Mouse (Mus musculus): ENCODE measurements around the gene Rnf227.
"Not testable (repeated sequence)": the region's sequence is repeated elsewhere in the genome, so short reads cannot be mapped to it uniquely, and the experiment has no call there.

Gene Rnf227

DNA sequence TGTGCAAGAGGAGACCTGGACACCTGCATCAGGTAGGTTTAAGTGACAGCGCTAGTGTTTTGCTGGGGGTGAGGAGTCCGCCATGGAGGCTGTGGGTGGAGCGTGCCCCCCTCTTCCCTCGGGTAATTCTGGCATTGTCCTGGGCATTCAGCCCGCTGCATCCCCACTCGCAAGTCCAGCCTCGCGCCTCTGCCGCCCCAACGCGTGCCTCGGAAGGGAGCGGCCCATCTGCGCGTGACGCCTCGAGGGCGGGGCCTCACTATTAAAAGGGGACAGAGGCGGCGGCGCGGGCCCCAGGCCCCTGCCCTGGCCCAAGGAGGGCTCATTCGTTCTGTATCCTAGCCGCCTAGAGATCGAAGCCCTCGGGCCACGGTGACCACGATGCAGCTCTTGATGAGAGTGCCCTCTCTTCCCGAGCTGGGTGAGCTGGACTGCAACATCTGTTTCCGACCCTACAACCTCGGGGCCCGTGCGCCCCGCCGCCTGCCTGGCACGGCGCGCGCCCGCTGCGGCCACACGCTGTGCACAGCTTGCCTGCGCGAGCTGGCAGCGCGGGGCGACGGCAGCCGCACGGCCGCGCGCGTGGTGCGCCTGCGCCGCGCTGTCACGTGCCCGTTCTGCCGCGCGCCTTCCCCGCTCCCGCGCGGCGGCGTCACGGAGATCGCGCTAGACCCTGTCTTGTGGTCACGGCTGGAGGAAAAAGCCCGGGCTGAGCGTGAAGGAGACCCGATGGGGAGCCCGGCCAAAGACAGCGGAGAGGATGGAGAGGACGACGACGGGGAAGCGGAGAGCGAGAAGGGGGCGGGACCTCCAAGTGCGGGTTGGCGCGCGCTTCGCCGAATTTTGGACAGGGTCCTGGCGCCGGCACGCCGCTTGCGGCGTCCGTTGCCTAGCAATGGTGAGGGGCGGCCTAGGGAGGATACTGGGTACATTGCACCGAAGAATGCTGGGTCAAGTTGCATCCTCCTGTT lies at the start of gene Rnf227:
Rnf227 (plus strand) TSS at position 301 of the 971 bp plus-strand sequence.
- DNase-seq = peak; percentile 97

DNA sequence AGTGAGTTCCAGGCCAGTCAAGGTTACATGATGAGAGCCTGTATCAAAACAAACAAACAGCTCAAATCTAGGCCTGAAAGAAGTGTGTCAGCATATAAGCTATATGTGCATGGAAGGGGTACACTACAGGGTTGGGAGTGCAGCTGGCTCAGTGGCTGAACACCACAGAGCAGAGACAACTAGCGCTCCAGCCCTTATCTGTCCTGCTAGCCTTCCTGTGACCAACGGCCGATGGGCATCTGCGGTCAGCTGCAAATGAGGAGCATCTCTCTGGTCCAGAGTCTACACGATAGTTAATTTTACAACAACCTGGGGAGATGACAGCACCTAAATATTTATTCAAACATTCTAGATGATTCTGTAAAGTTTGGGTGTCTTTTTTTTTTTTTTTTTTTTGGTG lies 49.1 kb upstream of the Rnf227 start:
- DNase-seq = peak; percentile 72

DNA sequence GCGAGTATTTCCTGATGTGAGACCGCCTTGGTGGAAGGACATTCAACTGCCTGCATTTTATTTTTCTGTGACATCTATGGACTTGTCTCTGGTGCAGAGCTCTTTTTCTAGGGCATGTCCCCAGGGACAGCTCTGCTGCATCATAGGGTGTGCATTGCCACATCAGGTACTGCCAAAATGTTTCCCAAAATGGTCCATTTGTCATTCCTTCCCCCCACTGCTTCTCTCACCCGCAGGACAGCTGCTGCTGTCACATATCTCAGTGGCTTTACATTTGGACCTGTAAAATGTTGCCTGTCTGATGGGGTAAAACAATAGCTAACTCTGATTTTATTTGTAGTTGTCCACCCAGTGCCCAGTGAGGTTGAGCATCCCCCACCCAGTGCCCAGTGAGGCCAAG lies 45.0 kb upstream of the Rnf227 start:
- DNase-seq = peak; percentile 90

DNA sequence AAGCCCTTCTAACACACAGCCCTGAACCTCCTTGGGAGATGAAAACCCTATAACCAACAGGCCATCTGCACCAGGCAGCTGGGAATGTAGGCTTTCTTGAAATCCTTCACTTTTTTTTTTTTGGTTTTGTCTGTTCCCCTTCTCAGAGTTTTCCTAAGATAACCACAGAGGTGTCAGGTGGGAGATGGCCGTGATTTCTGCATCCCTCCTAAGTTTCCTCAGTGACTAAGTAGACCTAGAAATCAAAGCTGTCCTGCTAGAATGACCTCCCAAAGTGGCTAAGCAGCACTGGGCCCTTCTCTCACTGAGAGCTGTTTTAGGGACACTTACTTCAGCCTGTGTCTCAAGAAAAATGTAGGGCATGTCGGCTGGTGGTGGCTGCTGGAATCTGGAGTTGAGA lies 42.5 kb upstream of the Rnf227 start:
- no peak for DNase-seq

DNA sequence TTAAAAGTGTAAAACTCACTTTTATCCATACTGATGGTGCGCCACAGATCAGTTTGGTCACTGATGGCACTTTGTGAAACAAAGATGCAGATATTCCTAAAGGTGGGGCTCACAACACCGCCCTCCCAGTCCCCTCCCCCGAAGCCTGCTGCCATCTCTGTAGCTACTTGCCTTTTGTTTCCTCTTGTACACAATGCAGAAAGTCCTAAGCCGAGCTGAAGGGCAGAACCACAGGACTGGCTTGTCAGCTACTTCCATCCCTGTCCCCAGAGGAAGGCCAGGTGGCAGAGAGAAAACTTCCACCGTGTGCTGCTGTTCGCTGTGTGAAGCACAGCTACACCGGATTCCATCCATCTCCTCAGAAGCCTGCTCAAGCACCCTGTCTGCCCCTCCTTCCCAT lies 42.0 kb upstream of the Rnf227 start:
- DNase-seq = no peak

DNA sequence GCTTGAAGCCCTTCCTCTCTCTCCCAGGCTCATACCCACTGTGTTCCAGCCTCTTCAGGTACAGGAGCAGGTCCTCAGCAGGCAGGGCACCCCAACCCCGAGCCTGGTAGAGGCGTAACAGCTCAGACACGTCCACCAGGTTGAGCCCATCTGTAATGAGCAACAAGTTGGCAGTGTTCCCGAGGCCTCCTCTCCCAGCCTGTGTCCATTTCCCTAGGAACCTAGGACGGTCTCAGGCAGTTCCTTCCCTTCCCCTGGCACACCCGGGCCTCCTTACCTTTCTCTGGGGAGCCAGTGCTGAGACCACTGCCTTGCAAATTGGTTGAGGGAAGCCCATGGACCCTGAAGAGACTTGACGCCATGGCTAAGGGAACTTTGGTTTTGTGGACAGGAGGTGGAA lies 37.4 kb upstream of the Rnf227 start:
- peak; percentile 79 for DNase-seq

DNA sequence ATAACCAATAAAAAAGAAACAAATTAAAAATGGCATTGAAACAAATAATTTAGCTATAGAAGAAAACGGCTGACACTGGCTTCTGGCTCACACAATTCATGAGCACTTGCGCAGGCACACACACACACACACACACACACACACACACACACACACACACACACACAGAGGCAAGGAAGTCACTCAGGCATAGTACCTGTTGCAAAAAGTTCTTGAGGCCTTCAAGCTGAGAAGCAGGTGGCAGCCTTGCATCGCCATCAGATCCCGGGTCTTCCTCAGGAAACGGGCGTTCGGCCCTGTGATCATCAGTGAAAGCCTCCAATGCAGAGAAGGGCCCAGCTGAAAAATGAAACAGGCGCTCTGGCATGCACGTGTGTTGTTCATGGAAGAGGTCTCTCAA lies 35.0 kb upstream of the Rnf227 start:
- peak; percentile 83 for DNase-seq

DNA sequence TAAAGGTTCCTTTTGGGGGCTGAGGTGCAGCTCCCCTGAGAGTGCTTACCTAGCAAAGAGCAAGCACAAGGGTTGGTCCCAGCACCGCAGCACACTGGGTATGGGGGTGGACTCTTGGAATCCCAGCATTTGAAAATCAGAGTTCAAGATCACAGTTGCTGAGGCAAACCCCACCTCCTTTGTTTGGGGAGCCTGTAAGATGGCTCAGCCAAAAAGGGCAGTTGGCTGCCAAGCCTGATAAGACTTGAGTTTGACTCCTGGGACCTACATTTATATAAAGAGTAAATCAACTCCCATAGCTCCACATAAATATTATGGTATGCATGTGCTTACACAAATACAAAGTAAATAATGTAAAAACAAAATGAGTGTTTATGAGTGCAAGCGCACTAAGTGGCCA lies 34.2 kb upstream of the Rnf227 start:
- no peak for DNase-seq

DNA sequence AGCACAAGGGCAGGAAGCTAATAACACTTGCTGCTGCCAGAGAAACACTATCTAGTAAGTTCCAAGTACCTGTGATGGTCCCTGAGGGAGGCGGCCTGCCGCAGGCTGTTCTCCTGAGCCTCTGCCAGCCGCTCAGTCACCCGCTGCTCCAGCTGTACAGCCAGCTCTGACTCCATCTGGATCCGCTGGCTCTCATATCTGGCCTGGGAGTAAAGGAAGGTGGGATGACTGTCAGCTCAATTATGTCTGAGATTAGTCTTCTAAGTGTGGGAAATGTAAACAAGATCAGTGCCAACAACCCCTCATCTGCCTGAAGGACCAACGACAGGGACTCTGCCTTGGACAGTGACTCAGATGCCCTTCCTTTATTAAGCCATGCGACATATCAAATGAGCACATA lies 29.0 kb upstream of the Rnf227 start:
- DNase-seq = peak; percentile 94

DNA sequence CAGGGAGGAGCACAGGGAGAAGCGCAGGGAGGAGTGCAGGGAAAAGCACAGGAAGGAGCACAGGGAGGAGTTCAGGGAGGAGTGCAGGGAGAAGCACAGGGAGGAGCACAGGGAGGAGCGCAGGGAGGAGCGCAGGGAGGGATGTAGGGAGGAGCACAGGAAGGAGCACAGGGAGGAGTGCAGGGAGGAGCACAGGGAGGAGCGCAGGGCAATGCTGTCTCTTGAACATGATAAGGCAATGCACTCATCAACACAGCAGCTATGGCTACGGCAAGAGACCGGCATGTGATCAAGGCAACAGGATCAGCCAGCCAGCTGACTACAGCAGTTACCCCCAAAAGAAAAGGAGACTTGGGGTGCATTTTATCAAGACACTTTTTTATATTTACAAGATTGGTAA lies 23.9 kb upstream of the Rnf227 start:
- no peak for DNase-seq

DNA sequence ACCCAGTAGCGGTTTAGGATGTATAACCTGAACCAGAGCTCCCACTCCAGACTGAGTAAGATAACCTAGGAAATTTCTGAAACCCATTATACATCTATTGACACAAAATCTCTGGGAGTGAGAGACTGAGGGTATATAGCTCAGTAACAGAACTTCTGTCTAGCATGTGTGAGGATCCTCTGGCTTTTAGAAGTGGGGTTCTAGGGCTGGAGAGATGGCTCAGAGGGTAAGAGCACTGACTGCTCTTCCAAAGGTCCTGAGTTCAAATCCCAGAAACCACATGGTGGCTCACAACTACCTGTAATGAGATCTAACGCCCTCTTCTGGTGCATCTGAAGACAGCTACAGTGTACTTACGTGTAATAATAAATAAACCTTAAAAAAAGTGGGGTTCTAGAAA lies 22.3 kb upstream of the Rnf227 start:
- not testable (repeated sequence) for DNase-seq

DNA sequence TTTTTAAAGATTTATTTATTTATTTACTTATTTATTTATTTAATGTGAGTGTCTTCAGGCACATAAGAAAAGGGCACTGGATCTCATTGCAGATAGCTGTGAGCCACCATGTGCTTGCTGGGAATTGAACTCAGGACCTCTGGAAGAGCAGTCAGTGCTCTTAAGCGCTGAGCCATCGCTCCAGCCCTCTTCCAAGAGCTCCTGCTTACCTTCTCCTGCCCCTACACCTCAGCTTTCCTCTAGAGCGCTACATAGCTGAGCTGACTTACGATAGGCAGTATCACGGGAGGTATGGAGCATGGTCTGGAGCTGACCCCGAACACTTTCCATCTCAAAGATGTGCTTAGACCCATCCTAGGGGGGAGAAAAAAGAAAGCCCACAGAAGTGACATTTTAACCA lies 18.7 kb upstream of the Rnf227 start:
- DNase-seq = peak; percentile 86

DNA sequence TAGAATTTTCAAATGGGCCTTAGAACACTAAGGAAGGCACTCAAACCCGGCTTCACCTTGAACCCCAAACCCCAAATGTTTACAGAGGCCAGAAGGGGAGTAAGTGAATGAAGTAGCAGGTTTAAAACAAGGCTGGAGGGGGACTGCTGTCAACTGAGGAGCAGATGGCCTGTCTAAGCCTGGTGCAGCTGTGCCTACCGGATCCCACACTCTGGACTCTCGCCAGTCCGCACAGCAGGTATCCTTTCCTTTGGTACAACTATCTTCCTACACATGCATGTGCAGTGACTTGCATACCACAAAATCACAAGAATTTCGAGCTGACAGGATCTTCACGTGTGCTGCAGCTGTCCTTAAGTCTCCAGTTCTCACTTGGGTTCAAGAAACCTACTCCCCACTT lies 18.3 kb upstream of the Rnf227 start:
- peak; percentile 88 for DNase-seq

DNA sequence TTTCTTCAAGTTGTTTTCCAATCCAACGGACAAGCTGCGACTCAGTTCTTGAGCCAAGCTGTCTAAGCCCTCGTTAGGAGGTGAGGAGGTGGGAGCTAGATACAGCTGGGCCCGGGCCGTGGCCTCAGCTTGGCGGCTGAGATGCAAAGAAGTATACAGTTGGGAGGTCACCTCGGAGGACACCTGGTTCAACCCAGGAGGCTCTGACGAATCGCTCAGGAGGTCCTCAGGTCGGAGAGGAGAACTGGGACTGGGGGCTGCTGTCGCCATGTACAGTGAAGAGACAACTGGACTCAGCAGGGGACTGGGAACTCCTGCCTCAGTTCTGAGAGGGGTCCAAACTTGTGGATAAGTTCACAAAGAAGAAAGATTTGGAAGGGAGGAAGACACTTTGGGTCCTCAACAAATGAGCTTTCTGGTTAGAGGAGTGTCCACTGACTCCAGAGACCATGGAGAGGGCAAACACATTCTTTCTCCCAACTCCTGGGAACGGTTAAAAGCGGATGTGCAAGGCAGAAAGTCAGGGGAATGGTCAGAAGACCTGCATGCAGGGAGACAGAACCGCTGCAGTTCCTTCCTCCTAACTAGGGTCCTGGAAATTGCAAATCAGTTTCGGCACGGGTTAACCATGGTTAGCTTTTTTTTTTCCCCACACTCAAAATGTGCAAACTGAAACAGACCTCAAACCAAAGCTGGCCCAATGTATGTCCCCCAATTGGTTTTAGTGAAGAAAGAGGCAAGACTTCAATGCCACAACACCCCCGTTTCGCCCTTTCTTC lies 17.4 kb upstream of the Rnf227 start:
- DNase-seq = peak; percentile 92

DNA sequence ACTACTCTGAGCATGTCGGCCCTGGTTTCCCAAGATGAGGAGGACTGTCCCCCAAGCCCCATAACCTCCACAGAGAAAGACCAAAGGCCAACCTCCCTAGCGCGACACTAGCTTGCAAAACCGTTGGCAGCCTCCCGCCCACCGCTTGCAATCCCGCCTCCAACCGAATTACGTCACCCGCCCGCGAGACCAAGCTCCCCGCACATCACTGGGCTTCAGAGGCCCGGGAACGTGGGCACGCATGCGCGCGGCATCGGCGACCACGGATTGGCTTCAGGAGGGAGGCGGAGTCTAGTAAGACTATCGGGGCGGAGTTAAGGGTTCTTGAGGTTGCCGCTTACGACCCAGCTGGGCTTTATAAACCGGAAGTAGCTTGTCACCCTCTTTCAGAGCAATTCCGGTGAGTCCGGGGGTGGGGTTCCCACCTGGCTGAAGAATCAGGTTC lies 16.6 kb upstream of the Rnf227 start, which contains the start of the genes Cntrob and Trappc1:
Cntrob (minus strand) TSS at position 109 of the 445 bp plus-strand sequence.
Trappc1 (plus strand) TSS at position 314 of the 445 bp plus-strand sequence.
- DNase-seq = peak; percentile 100

DNA sequence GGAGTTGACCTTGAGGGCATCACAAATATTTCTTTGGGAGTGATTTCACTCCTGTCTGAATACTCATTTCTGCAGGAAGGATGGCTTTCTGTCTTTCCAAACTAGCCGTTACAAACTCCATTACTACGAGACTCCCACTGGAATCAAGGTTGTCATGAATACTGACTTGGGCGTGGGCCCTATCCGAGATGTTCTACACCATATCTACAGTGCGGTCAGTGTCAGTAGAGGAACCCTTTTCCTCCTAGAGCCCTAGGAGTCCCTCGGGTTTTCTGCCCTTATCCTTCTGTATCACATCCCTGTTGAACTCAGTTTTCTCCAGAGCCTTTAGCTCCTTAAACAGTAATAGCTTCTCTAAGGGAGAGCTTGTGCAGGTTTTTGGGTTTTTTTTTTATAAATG lies 15.5 kb upstream of the Rnf227 start:
- DNase-seq = peak; percentile 83

DNA sequence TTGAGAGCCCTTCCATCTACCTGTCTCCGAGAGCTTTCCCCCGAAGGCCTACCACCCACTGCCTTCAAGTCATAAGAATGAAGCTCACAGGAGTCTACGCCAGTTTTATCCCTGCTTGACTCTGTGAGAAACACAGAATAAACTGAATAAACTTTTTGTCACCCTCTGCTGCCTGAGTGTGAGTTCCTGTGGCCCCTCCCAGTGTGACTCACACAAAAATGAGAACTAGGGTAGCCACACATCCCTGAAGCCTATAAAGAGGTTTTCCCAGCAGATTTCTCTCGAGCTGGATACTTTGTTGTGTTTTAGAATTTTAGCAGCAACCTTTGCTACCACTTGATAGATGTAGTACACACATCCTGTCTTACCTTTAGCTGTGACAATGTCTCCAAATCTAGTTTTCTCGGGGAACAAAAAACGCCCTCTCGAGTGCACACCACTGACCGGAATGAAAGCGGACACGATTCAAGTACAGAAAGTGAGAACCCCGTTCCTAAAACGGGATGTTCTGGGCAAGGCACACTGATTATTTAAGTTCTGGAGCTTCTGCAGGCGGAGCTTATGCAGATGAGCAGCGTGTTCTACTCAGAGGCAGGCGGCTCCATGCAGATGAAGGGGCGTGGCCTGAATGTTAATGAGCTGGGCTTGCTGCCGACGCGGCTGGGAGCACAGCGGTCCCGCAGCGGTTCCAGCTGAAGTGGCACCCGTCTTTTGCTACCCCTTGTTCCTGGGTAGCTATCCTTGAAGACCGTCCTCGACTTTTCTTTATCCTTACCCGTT lies 14.4 kb upstream of the Rnf227 start, which contains the start of gene Kcnab3:
Kcnab3 (plus strand) TSS at position 631 of the 780 bp plus-strand sequence.
- DNase-seq = peak; percentile 99

DNA sequence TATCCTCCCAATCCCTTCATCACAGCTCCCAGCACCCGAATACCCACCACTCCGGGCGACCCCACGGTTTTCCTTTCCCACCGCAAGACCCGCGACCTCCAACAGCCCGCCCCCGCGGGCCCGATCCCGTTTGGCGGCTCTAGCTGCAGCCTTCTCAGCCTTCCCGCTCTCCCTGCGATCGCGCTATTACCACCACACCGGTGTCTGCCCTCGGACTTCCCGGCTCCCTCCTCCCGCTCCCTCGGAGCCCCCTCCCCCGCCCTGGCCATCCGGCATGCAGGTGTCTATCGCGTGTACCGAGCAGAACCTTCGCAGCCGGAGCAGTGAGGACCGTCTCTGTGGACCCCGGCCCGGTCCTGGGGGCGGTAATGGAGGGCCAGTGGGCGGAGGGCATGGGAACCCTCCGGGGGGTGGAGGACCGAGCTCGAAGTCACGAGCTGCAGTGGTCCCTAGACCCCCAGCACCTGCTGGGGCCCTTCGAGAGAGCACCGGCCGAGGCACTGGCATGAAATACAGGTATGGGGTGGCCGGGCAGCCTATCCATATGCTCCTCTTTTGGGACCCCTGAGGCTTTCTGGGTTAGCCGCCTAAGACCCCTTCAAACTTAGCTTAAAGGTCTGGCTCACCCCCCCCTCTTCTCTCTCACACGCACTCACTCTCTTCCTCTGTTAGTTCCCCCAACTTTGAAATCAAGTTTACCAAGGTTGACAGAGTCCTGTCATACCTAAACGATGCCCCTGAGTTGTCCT lies 13.7 kb upstream of the Rnf227 start:
- DNase-seq = peak; percentile 94

DNA sequence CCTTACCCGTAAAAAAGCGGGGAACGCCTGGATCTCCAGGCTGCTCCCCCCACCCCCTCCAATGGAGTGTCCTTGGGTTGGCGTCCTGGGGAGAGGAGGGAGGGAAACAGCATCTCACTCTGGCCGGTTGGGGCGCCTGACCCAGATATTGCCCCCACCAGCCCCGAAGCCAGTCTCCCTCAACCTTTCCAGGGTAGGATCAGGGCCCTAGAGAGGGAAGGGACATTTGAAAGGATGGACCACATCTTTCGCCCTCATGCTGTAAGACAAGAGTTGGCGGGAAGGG lies 13.2 kb upstream of the Rnf227 start:
- DNase-seq = peak; percentile 91

DNA sequence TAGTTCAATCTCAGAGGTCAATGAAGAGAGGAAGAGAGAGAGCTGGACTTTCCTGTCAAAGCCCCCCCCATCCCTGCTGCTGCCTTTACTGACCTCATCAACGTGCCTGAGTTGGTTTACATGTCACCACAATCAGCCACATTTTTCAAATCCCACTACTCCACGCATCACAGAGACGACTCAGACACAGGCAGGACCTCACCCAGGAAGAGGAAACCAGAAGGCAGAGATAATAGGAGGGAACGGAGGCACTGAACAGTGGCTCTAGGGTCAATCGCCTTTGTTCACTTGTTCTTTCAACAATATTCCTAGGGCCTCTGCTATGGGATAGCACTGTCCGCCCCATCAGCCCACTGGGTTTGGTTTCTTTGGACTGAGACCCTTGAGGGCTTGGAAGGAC lies 12.6 kb upstream of the Rnf227 start:
- DNase-seq = no peak

DNA sequence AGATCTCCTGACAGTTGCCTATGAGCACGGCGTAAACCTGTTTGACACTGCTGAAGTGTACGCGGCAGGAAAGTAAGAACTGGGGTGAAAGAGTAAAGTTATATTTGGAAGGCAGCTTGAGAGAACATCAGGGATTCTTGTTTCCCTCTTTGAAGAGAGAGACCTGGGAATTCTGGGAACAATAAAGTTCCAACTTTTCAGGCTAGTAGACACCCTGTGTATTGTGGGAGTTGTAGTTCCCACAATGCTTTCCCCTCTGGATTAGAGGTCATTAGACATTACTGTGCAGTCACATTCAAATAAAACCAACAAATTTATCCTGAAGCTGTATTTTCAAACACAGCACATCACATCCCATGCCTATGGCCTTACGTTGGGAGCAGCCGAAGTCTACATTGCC lies 11.7 kb upstream of the Rnf227 start:
- DNase-seq = no peak

DNA sequence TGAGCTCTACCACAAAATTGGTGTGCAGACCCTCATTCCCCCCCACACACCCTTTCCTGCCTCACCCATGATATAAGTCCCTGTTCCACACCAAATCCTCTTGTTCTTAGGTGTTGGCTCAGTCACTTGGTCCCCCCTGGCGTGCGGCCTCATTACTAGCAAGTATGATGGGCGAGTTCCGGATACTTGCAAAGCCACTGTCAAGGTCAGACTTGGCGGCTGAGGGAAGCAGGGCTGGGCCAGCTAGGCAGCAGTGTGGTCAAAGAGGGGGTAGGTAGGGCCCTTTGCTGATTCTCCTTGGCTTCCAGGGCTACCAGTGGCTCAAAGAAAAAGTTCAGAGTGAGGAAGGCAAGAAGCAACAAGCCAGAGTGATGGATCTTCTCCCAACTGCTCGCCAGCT lies 9.1 kb upstream of the Rnf227 start:
- DNase-seq = peak; percentile 91

Measured in heart, adult 11 months (tissue).